Mouse (Mus musculus) brown adipose tissue, adult 24 weeks (tissue): Measurements from ENCODE around the gene Gm15557. TPM values are rescaled to one million over a fixed set of nuclear protein-coding genes. Genes with fewer than 3 reads are reported as not detected.

Experiments
- H3K27ac ChIP-seq: fragments of 200-500 bp; replicated peaks from 2 replicates; pipeline ENCODE4 v1.5.1; 2012; ENCODE audit warnings: low read depth, mild to moderate bottlenecking, low read length
- H3K4me1 ChIP-seq: fragments of 200-500 bp; 2 replicates; pipeline ENCODE4 v1.6.1; 2012; ENCODE audit warnings: low read length, mixed read lengths; ENCODE audit not compliant: control insufficient read depth, insufficient read depth, insufficient read length
- H3K4me3 ChIP-seq: fragments of 200-500 bp; 2 replicates; pipeline ENCODE4 v1.5.1; 2012; ENCODE audit warnings: low read depth, mild to moderate bottlenecking, low read length, moderate library complexity; ENCODE audit not compliant: insufficient read depth
- polyA plus RNA-seq: library from polyadenylated mRNA; stranded (reverse); fragments of >200 nt; gene quantifications from 2 replicates; pipeline ENCODE4 v1.2.4, GENCODE M21; 2012; ENCODE audit not compliant: missing spikeins, insufficient read depth, insufficient read length

Gene Gm15557
- polyA plus RNA-seq, 1 experiment: not detected

DNA sequence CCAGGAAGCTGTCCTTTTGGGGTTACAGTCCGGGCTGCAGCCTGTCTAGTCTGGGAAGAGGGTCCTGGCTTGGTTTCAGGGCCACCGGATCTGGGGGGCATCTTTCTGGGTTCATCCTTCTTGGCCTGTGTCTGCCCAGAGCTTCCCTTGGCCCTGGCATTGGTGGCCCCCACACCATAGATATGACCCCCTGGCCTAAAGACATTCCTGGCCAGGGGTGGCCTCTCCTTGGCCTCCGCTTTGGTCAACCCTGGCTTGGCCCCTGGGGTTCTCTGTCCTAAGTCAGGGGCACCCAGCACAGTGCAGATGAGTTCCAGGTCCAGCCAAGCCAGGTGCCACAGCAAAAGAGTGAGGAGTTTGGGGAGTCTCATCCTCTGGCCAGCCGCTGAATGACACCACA lies 4.2 kb downstream of the Gm15557 start:
- Histone ChIP-seq H3K27ac (no peak overlapping the region), H3K4me1 (peaks cover 12% of the 10 kb centered on the region), H3K4me3 (peak overlapping the region; percentile 39)

DNA sequence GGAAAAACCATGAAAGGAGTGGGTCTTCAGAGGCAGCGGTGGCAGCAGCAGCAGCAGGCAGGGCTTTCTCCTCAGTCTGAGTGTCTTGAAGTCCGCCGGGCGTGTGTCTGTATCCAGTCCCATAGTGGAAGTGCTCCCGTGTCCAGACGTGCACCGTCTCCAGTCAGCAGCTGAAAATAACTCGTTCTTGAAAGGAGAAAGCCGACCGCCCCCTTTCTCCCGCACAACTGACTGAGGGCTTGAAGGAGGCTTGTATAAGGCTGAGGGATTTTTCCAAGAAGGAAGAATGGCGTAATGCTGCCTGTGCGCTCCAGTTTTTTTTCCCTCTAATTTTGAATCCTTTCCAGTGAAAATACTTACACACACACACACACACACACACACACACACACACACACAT lies 4.6 kb downstream of the Gm15557 start, which contains the start of gene Gdf5:
Gdf5 (minus strand) TSS at position 244 of the 400 bp plus-strand sequence.
- Histone ChIP-seq H3K27ac (peak within 1 kb of the TSS; percentile 38), H3K4me1 (peaks cover 10% of the 10 kb centered on the region), H3K4me3 (peak within 1 kb of the TSS; percentile 40)

DNA sequence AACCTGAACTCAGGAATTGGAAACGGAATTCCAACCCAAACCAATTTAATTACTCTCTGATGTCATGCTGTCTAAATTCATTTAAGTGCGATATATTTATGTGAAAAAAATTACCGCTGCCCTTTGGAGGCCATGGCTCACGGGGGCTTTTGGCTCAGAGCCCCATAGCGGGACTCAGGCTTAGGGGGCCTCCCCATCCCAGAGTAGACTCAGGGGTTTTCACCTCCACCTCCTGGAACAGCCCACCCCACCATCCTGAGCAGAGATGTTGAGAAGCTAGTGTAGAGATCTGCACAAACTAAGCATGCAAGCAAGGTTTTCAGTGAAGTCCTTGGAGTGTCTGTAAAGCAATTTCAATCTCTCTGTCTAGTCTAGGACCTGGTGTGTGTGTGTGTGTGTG lies 5.1 kb downstream of the Gm15557 start:
- peaks cover 9% of the 10 kb centered on the region; the same call in 1 of the 2 replicates for H3K4me1 ChIP-seq
- H3K27ac ChIP-seq: no peak overlapping the region
- no peak overlapping the region for H3K4me3 ChIP-seq

DNA sequence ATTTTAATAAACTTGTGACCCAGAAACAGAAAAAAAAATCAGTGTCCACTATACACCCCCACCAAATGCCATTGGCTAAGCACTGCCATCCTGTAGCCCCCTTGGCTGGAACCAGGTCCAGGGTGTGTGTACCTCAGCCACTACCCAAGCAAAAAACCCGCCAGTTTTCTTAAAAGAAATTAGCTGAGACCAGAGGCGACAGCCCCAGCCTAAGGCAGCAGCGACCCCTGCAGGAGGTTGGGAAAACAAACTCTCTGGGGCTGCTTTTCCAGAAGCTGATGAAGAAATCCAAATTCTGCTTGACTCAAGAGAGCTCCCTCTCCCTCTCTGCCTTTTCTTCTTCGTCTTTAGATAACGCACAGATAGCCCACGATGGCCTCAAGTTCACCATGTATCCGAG lies 5.5 kb downstream of the Gm15557 start:
- Histone ChIP-seq H3K27ac (no peak overlapping the region), H3K4me1 (peaks cover 7% of the 10 kb centered on the region; the same call in 1 of the 2 replicates), H3K4me3 (no peak overlapping the region)

DNA sequence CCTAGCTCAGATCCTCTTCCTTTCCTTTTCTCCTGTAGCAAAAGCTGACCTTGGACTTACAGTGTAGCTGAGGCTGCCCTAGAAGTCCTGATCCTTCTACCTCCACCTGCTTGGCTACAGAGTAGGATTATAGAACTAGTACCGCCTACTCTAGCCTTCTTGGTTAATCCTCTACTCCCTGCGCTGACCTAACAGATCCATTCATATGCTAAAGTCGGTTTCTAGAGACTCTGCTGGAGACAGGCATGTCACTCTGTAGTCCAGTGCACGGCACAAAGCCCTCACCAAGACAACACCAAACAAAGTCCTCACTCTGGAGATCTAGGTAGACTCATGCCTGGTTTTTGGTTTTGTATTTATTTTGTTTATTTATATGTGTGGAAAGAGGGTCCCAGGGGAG lies 6.0 kb downstream of the Gm15557 start:
- Histone ChIP-seq H3K4me3 (no peak overlapping the region), H3K27ac (no peak overlapping the region), H3K4me1 (peaks cover 3% of the 10 kb centered on the region; the same call in 1 of the 2 replicates)

DNA sequence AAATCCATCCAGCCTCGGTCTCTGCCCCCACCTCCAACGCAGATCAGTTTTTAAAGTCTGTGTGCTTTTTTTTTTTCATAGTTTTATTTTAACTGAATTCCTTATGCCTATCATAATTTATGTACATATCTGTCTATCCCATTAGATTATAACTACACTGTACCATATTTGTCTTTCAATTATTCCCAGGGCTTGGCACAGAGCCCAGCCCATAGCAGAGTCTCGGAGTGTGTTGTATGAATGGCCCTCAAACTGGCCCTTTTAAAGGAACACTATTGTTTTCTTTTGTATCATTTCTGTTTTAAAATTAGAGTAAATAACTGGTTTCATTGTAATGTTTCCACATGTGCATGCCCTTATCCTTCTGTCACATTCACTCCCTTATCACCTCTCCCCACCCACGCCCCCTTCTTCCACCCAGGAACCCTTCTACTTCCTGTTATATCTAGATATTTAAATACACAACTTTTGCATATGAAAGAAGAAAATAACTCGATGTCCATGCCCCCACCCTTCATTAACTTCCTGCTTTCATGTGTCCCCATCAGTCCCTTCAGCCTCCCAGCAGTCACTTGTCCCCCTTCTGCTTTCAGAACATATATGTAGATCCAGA lies 7.0 kb downstream of the Gm15557 start:
- Histone ChIP-seq H3K27ac (no peak overlapping the region), H3K4me3 (no peak overlapping the region)

DNA sequence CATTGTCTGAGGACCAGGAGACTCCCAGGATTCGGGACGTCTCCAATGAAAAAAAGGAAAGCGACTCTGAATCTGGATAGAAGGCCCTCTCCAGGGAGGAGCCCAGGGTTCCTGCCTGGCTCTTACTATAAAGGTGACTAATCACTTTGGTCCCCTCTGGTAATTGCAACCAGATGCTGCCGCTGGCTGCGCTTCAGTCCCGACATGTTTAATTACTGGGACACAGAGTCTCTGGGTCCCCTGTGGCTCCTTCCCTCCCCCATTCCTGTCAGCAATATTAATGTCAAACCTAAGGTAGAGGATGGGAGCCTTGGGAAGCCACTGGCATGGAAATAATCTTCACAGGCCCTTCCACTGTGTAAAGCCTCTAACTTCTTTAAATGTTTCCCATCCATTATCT lies 8.8 kb downstream of the Gm15557 start:
- Histone ChIP-seq H3K4me1 (no peaks in the 10 kb centered on the region; the same call in 1 of the 2 replicates), H3K4me3 (no peak overlapping the region), H3K27ac (no peak overlapping the region)

More for the DNA sequence above, 7.0 kb downstream of the Gm15557 start:
- H3K4me1 ChIP-seq: peaks cover 2% of the 10 kb centered on the region; the same call in 1 of the 2 replicates

DNA sequence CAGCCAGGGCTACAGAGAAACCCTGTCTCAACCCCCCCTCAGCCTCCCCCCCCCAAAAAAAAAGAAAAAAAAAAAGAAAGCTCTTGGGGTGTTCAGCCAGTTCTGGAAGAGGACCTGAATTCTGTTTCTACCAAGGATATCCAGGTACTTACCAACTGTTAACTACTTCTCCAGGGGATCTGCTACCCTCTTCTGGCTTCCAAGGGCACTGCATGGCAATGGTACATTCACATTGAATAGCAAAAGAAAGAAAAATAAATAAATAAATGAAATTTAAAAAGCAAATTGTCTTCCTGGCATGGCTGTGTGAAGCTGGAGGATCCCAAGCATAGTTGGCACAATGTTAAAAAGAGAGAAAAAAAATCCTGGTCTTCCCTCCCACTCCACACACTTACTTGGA lies 11.5 kb downstream of the Gm15557 start:
- H3K4me3 ChIP-seq: no peak overlapping the region
- H3K27ac ChIP-seq: no peak overlapping the region
- no peaks in the 10 kb centered on the region for H3K4me1 ChIP-seq

DNA sequence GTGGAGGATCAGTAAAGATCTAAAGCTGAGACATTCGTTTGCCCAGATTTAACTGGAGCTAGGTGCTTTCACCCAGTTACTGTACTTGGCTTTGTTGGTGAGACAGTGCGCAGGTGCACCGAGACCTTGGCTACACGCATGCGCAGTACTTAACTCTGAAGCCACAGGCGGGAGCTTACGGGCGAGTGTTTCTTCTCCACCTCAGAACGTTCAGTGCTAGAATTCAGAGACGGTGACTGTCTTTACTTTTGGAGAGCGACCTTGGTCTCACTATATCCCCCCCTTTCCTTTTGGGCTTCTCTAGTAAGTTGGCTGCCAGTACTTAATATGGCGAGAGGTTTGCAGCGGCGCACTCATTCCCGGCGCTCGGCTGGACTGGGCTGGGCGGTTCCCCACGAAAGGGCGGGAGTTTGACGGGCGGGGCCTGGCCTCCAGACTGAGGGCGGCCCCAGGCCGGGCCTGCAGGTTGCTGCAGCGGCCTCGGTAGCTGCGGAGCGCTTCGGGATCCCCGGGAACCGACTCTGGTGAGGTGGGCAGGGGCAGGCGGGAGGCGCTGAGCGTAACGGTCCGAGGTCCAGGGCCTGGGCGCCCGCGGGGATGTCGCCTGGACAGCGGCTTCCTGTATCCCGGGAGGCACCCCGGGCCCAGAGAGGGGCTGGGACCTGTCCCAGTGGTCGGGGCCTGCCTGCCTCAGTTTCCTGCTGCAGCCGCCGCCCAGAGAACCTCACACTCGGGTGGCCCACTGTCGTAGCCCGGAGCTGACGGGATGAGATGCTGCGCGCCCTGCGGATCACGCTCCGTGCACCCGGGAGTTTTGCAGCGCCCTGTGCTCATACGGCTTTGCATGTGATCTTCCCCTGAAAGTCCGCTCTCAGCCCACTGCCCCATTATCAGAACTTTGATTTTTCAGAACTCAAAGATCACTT lies 15.9 kb downstream of the Gm15557 start, which contains the start of gene Cep250:
Cep250 (plus strand) TSS at position 325 of the 926 bp plus-strand sequence.
- no peaks in the 10 kb centered on the region for H3K4me1 ChIP-seq
- peak within 1 kb of the TSS; percentile 71 for H3K4me3 ChIP-seq
- H3K27ac ChIP-seq: peak within 1 kb of the TSS; percentile 98

DNA sequence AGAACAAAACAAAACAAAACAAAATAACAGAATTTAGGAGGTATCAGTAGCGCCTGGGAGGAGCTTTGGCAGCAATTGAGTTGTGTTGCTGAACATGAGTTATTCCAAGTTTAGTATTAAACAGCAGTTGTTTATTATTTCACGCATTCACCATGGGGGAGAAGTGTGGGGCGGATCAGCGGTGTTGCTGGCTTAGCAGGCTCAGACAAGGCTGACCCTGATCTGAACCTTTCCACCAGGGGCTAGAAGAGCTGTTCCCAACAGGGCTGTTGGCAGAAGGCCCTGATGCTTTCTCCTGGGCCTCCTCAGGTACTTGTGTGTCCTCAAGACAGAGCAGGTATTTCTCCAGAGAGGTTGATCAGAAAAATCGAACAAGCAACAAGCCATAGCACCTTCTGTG lies 19.5 kb downstream of the Gm15557 start:
- Histone ChIP-seq H3K4me1 (no peaks in the 10 kb centered on the region), H3K4me3 (no peak overlapping the region), H3K27ac (no peak overlapping the region)

DNA sequence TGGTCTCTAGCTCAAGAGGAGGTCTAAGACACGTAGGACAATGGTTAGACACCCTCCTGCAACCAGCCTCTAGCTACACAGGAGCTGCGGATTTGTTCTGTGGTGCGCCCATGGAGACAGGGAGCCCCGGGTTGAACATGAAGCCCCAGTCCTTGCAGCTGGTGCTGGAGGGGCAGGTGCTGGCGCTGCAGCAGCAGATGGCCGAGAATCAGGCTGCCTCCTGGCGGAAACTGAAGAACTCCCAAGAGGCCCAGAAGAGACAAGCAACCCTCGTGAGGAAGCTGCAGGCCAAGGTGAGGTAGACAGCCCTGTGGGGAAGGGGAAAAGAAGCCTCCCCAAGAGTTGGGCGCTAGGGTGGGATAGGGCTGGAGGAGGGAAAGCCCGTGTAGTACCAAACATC lies 21.3 kb downstream of the Gm15557 start:
- Histone ChIP-seq H3K27ac (no peak overlapping the region), H3K4me3 (no peak overlapping the region), H3K4me1 (no peaks in the 10 kb centered on the region)

DNA sequence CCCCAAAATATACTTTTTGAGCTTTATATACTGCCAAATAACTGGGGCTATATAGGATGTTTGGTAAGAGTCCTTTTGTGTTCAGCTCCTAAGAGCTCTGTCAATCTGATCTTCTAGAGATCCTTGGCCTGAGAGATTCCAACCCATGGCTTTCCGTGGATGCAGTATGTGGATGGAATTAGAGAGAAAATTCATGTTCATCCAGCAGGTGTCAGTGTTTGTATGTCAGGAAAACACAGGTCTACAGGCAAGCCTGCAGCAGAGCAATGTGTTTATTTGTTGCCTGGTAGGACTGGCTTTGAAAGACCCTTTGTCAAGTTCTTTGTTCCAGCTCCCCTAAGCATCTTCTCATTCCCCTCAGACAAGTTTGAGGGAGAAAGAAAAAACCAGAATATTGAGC lies 22.5 kb downstream of the Gm15557 start:
- H3K4me3 ChIP-seq: no peak overlapping the region
- H3K4me1 ChIP-seq: no peaks in the 10 kb centered on the region

DNA sequence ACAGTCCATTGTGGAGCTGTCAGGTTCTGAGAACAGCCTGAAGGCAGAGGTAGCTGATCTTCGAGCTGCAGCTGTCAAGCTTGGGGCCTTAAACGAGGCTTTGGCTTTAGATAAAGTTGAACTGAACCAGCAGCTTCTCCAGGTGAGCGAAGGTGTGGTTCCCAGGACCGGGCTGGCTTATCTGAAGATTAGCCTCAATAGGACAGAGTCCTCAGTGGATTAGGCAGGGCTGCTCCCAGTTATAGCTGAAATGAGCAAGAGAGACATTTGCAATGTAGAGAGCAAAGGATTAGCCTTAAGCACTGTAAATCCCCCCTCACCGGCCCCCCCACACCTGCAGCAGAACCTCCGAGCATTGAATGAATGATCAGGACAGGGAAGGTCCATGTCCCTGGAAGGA lies 32.8 kb downstream of the Gm15557 start:
- H3K4me1 ChIP-seq: no peaks in the 10 kb centered on the region
- H3K27ac ChIP-seq: no peak overlapping the region
- no peak overlapping the region for H3K4me3 ChIP-seq

More for the DNA sequence above, 22.5 kb downstream of the Gm15557 start:
- H3K27ac ChIP-seq: no peak overlapping the region

DNA sequence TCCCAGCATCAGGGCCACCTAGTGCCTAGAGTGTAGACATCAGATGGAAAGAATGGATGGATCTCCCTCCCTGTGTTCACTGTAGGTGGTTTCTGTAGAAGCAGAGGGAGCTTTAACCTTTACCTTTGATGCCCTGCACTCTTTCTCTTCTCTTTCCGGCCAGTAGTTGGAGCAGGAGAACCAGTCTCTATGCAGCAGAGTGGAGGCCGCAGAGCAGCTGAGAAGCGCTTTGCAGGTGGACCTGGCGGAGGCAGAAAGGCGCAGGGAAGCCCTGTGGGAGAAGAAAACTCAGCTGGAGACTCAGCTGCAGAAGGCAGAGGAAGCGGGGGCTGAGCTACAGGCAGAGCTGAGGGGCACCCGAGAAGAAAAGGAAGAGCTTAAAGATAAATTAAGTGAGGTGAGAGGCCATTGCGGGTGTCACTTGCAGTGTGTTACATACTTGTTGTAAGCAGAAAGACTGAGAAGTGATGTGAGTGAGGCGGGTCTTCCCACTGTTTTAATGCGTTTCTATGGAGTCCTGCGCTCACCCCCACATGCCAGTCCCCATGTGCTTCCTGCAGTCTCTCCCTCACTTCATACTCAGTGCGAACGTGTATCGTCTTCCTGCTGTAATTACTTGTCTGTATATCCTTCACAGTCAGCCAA lies 33.7 kb downstream of the Gm15557 start:
- H3K27ac ChIP-seq: no peak overlapping the region
- H3K4me1 ChIP-seq: no peaks in the 10 kb centered on the region
- no peak overlapping the region for H3K4me3 ChIP-seq

DNA sequence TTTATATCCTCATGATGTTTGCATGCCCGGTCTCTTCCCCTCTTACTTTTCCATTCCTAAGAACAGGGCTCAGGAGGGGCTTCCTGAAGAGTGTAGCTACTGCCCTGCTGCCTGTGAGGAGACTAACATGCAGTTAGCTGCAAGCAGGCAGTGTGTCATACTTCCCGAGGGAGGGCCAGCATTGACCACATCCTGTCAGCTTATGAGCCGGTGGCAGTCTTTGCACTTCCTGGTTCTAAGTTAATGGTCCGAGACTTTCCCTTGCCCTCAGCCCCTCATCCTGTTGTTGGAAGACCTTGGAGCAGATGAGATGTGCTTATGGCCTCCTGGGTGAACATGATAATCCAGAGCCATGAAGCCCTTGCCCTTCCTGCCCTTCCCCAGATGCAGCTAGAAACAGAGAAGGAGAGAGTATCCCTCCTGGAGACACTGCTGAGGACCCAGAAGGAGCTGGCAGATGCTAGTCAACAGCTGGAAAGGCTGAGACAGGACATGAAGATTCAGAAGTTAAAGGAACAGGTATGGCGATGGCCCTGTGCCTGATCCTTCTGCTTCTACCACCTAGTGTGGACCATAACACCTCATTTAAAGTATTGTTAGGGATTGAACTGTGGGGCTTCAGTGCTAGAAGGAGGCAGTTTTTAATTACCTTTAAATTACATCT lies 38.9 kb downstream of the Gm15557 start:
- Histone ChIP-seq H3K27ac (peak overlapping the region; percentile 52; the same call in 1 of the 2 replicates), H3K4me1 (no peaks in the 10 kb centered on the region), H3K4me3 (peak overlapping the region; percentile 42)
